Mouse (Mus musculus): ENCODE results near the gene Mrps11. TPM values are rescaled to one million over a fixed set of nuclear protein-coding genes. Genes with fewer than 3 reads are reported as not detected.

The Mrps11 gene
- total RNA-seq, 1 experiment = 79.8 TPM

DNA sequence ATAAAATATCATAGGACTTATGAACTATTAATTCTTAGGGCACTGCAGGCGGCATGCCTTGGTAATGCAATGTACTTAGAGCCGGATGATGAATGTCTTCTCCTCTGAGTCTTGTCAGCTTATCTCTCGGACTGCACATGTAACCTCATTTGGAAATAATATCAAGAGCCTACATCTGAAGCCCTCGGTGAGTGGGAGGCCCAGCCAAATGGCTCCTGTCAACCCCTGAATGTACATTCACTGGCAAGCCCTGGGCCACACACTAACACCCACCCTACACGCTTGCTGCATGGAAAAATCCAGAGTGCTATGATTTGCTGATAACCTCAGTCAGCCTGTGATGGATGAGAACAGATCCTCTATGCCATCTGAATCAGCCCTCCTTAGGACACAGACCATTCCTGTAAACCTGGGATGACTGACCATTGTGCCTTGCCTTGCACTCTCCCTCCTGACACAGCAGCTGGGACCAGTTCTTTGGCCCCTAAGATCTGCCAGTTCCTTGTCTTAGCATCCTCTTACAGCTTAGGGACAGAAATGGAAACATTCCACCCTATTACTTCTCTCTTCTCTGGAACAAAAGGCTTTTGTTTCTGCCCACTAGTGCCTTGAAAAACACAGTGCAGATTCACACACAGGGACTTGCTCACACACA lies 39.1 kb upstream of the Mrps11 start:
- no peaks in the 10 kb centered on the region for H3K4me1 ChIP-seq (ENCODE audit: control insufficient read depth in 2 of 2, insufficient read depth in 2 of 2, low read length in 2 of 2, poor library complexity in 1 of 2)
- no peaks in the 10 kb centered on the region for H3K36me3 ChIP-seq (ENCODE audit: control insufficient read depth, insufficient read depth, low read length, poor library complexity, severe bottlenecking)
- H3K9ac ChIP-seq (ENCODE audit: insufficient read depth, low read depth, low read length, poor library complexity, severe bottlenecking) = no peak overlapping the region
- H3K4me3 ChIP-seq (ENCODE audit: insufficient read depth in 1 of 2, low read depth in 1 of 2, low read length in 2 of 2, poor library complexity in 1 of 2, severe bottlenecking in 1 of 2) = no peak overlapping the region
- no peaks in the 10 kb centered on the region for H3K9me3 ChIP-seq (ENCODE audit: control insufficient read depth, insufficient read depth, low read depth, low read length)
- no peak overlapping the region for H3K27ac ChIP-seq (ENCODE audit: insufficient read depth, low read depth, low read length, poor library complexity, severe bottlenecking)
- DNase-seq (ENCODE audit: low read depth, low spot score) = no peak
- TF ChIP-seq CHD2 (IDR thresholded peaks at IDR 0.05; ENCODE audit: low read depth, low read length) = no peak
- no peak for TF ChIP-seq ZC3H11A (IDR thresholded peaks at IDR 0.05; ENCODE audit: borderline replicate concordance, low read depth, low read length)
- no peak for TF ChIP-seq HCFC1 (IDR thresholded peaks at IDR 0.05; ENCODE audit: borderline replicate concordance, insufficient read depth, low read length)
- TF ChIP-seq MAFK (IDR thresholded peaks at IDR 0.05; ENCODE audit: insufficient read depth, low read depth, low read length) = no peak
- no peak for TF ChIP-seq ZNF384 (IDR thresholded peaks at IDR 0.05; ENCODE audit: low read depth, low read length)
- in situ Hi-C loops (cut with MboI; ENCODE audit: low sequenced_read_pairs in 2 of 2, unreplicated experiment in 2 of 2) = no loop called here

DNA sequence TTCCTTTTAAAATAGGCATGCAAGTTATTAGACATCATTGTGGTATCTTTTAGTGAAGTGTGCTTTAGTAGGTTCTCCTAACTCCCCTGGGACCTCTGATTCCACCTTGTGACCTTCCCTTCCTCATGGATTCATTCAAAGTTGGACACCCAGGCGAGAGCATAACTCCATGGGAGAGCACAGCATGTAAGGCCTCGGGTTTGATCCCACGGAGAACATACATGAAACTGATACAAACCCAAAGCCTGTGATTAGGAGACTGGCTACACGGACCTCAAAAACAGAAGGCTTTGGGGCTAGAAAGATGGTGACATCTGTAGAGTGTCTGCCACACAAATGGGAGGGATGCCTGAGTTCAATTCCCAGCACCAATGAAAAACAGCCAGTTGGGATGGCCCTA lies 30.0 kb upstream of the Mrps11 start:
- no peaks in the 10 kb centered on the region for H3K9me3 ChIP-seq (ENCODE audit: control insufficient read depth, insufficient read depth, low read depth, low read length)
- DNase-seq (ENCODE audit: low read depth, low spot score) = no peak
- H3K4me3 ChIP-seq (ENCODE audit: insufficient read depth in 1 of 2, low read depth in 1 of 2, low read length in 2 of 2, poor library complexity in 1 of 2, severe bottlenecking in 1 of 2) = no peak overlapping the region
- H3K4me1 ChIP-seq (ENCODE audit: control insufficient read depth in 2 of 2, insufficient read depth in 2 of 2, low read length in 2 of 2, poor library complexity in 1 of 2) = no peaks in the 10 kb centered on the region
- H3K36me3 ChIP-seq (ENCODE audit: control insufficient read depth, insufficient read depth, low read length, poor library complexity, severe bottlenecking) = no peaks in the 10 kb centered on the region
- no peak overlapping the region for H3K9ac ChIP-seq (ENCODE audit: insufficient read depth, low read depth, low read length, poor library complexity, severe bottlenecking)
- in situ Hi-C loops (cut with MboI; ENCODE audit: low sequenced_read_pairs in 2 of 2, unreplicated experiment in 2 of 2) = no loop called here
- no peak for TF ChIP-seq MAFK (IDR thresholded peaks at IDR 0.05; ENCODE audit: insufficient read depth, low read depth, low read length)
- no peak for TF ChIP-seq CHD2 (IDR thresholded peaks at IDR 0.05; ENCODE audit: low read depth, low read length)
- no peak for TF ChIP-seq ZNF384 (IDR thresholded peaks at IDR 0.05; ENCODE audit: low read depth, low read length)
- no peak for TF ChIP-seq ZC3H11A (IDR thresholded peaks at IDR 0.05; ENCODE audit: borderline replicate concordance, low read depth, low read length)
- TF ChIP-seq HCFC1 (IDR thresholded peaks at IDR 0.05; ENCODE audit: borderline replicate concordance, insufficient read depth, low read length) = no peak
- no peak overlapping the region for H3K27ac ChIP-seq (ENCODE audit: insufficient read depth, low read depth, low read length, poor library complexity, severe bottlenecking)

GRCm38 (mm10) chr7:78753752-78754457 lies 29.0 kb upstream of the Mrps11 start:
- no peaks in the 10 kb centered on the region for H3K9me3 ChIP-seq (ENCODE audit: control insufficient read depth, insufficient read depth, low read depth, low read length)
- no peaks in the 10 kb centered on the region for H3K36me3 ChIP-seq (ENCODE audit: control insufficient read depth, insufficient read depth, low read length, poor library complexity, severe bottlenecking)
- no peaks in the 10 kb centered on the region for H3K4me1 ChIP-seq (ENCODE audit: control insufficient read depth in 2 of 2, insufficient read depth in 2 of 2, low read length in 2 of 2, poor library complexity in 1 of 2)
- in situ Hi-C loops (cut with MboI; ENCODE audit: low sequenced_read_pairs in 2 of 2, unreplicated experiment in 2 of 2) = no loop called here
- DNase-seq (ENCODE audit: low read depth, low spot score) = no peak
- H3K9ac ChIP-seq (ENCODE audit: insufficient read depth, low read depth, low read length, poor library complexity, severe bottlenecking) = no peak overlapping the region
- H3K27ac ChIP-seq (ENCODE audit: insufficient read depth, low read depth, low read length, poor library complexity, severe bottlenecking) = no peak overlapping the region
- H3K4me3 ChIP-seq (ENCODE audit: insufficient read depth in 1 of 2, low read depth in 1 of 2, low read length in 2 of 2, poor library complexity in 1 of 2, severe bottlenecking in 1 of 2) = no peak overlapping the region
- TF ChIP-seq MAFK (IDR thresholded peaks at IDR 0.05; ENCODE audit: insufficient read depth, low read depth, low read length) (no peak), ZC3H11A (IDR thresholded peaks at IDR 0.05; ENCODE audit: borderline replicate concordance, low read depth, low read length) (no peak), CHD2 (IDR thresholded peaks at IDR 0.05; ENCODE audit: low read depth, low read length) (no peak), HCFC1 (IDR thresholded peaks at IDR 0.05; ENCODE audit: borderline replicate concordance, insufficient read depth, low read length) (no peak), ZNF384 (IDR thresholded peaks at IDR 0.05; ENCODE audit: low read depth, low read length) (no peak)

- no peak for DNase-seq (ENCODE audit: low read depth, low spot score)
- H3K4me3 ChIP-seq (ENCODE audit: insufficient read depth in 1 of 2, low read depth in 1 of 2, low read length in 2 of 2, poor library complexity in 1 of 2, severe bottlenecking in 1 of 2) = no peak overlapping the region
- H3K9ac ChIP-seq (ENCODE audit: insufficient read depth, low read depth, low read length, poor library complexity, severe bottlenecking) = no peak overlapping the region
- in situ Hi-C loops (cut with MboI; ENCODE audit: low sequenced_read_pairs in 2 of 2, unreplicated experiment in 2 of 2) = no loop called here
- H3K36me3 ChIP-seq (ENCODE audit: control insufficient read depth, insufficient read depth, low read length, poor library complexity, severe bottlenecking) = no peaks in the 10 kb centered on the region
- no peaks in the 10 kb centered on the region for H3K9me3 ChIP-seq (ENCODE audit: control insufficient read depth, insufficient read depth, low read depth, low read length)
- no peak overlapping the region for H3K27ac ChIP-seq (ENCODE audit: insufficient read depth, low read depth, low read length, poor library complexity, severe bottlenecking)
- TF ChIP-seq HCFC1 (IDR thresholded peaks at IDR 0.05; ENCODE audit: borderline replicate concordance, insufficient read depth, low read length) = no peak
- no peak for TF ChIP-seq MAFK (IDR thresholded peaks at IDR 0.05; ENCODE audit: insufficient read depth, low read depth, low read length)
- TF ChIP-seq ZC3H11A (IDR thresholded peaks at IDR 0.05; ENCODE audit: borderline replicate concordance, low read depth, low read length) = no peak
- no peak for TF ChIP-seq ZNF384 (IDR thresholded peaks at IDR 0.05; ENCODE audit: low read depth, low read length)
- TF ChIP-seq CHD2 (IDR thresholded peaks at IDR 0.05; ENCODE audit: low read depth, low read length) = no peak
- H3K4me1 ChIP-seq (ENCODE audit: control insufficient read depth in 2 of 2, insufficient read depth in 2 of 2, low read length in 2 of 2, poor library complexity in 1 of 2) = no peaks in the 10 kb centered on the region
These were observed 28.4 kb upstream of the Mrps11 start for GRCm38 (mm10) chr7:78754458-78755000.
